Mouse (Mus musculus) kidney, adult 2 months (tissue): Measurements from ENCODE around the gene Dnttip1.

Experiments
- CTCF ChIP-seq: fragments of 200-500 bp; conservative IDR thresholded peaks from 2 replicates; pipeline ENCODE4 v1.5.1; 2011; ENCODE audit warnings: low read depth, mild to moderate bottlenecking, control low read depth, low read length, moderate library complexity, mixed read lengths; ENCODE audit not compliant: insufficient read depth, insufficient read length
- POLR2A ChIP-seq: fragments of 200-500 bp; IDR thresholded peaks from one replicate; pipeline ENCODE4 v1.6.1; 2011; ENCODE audit warnings: low read depth, low read length, control low read depth

GRCm38 (mm10) chr2:164761971-164762370 is 16.2 kb downstream of the Dnttip1 start:
- TF ChIP-seq CTCF (no peak), POLR2A (no peak)
